In the genomic region with DNA sequence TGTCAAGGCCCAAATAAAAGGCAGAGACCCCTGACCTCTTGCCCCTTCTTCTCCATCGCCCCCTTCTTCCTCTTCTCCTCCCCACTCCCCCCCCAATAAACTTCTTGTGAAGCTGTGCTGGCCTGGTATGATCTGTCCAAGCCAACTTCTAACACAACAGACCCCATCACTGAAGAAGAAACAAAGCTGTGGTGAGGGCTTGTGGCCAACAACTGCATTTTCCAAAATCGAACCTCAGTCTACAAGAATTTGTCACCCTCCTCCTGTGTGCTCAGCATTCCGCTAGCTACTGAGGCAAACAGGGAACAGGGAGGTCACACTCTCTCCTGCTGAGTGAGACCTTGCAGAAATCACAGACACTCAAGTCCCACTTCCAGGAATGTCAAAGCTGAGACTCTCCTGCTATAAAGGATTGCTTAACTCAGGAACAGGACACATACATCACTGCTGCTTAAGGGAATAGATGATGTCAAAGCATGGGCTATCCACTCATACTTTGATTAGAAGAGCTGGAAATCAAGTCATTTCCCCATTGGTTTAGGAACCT, we compare ENCODE assay signal across 37 mouse cellular contexts. TPM values are rescaled to one million over a fixed set of nuclear protein-coding genes. Genes with fewer than 3 reads are reported as not detected.
A peak's percentile ranks its signal among the peaks of the same experiment; 100 is the strongest.
DNase-seq lines count a peak whose midpoint lies in the region; ATAC-seq and TF ChIP-seq lines count a peak whose summit lies in the region.
"Had no signal": no experiment of that assay in that cellular context is flagged by ENCODE, and none has a peak within 500 bp of the region (broad histone marks: within the 10 kb centered on the region; RNA-seq: fewer than 3 reads in every experiment).

No protein-coding gene starts in this region.

- peak; percentile 53; the same call in 1 of the 2 replicates for TF ChIP-seq EP300 in lung, postnatal 0 days (IDR thresholded peaks at IDR 0.05)

- no peaks in the 10 kb centered on the region for H3K9me3 ChIP-seq in heart, embryonic 16.5 days (replicated peaks; ENCODE audit: control insufficient read depth, low read length)
- no peaks in the 10 kb centered on the region for H3K9me3 ChIP-seq in lung, postnatal 0 days (ENCODE audit: low read length)
- H3K9me3 ChIP-seq in midbrain, postnatal 0 days (ENCODE audit: low read length) = no peaks in the 10 kb centered on the region
- H3K9me3 ChIP-seq: embryonic facial prominence, embryonic 12.5 days; forebrain, embryonic 15.5 days; hindbrain, embryonic 12.5 days; limb, embryonic 13.5 days; liver, embryonic 12.5 days; megakaryocyte, embryonic 14.5 days; midbrain, embryonic 12.5 days; neural tube, embryonic 13.5 days had no signal

- no peaks in the 10 kb centered on the region for H3K4me1 ChIP-seq in heart, embryonic 16.5 days (ENCODE audit: control insufficient read depth, insufficient read depth, low read length)
- H3K4me1 ChIP-seq in lung, postnatal 0 days (ENCODE audit: insufficient read depth, low read depth, low read length) = no peaks in the 10 kb centered on the region
- H3K4me1 ChIP-seq in midbrain, postnatal 0 days (ENCODE audit: insufficient read depth, low read length) = no peaks in the 10 kb centered on the region
- H3K4me1 ChIP-seq: liver, embryonic 12.5 days; megakaryocyte, embryonic 14.5 days had no signal

- H3K4me2 ChIP-seq in heart, embryonic 16.5 days (ENCODE audit: low read depth, low read length) = no peak overlapping the region
- no peak overlapping the region for H3K4me2 ChIP-seq in lung, postnatal 0 days (replicated peaks; ENCODE audit: low read depth, low read length)
- no peak overlapping the region for H3K4me2 ChIP-seq in midbrain, postnatal 0 days (ENCODE audit: low read depth, low read length, poor library complexity, severe bottlenecking)
- H3K4me2 ChIP-seq: embryonic facial prominence, embryonic 12.5 days; forebrain, embryonic 15.5 days; hindbrain, embryonic 12.5 days; limb, embryonic 13.5 days; liver, embryonic 12.5 days; midbrain, embryonic 12.5 days; neural tube, embryonic 13.5 days had no signal

- no peak overlapping the region for H3K4me3 ChIP-seq in heart, embryonic 16.5 days (ENCODE audit: low read length)
- no peak overlapping the region for H3K4me3 ChIP-seq in layer of hippocampus, adult 2 months
- no peak overlapping the region for H3K4me3 ChIP-seq in lung, postnatal 0 days (ENCODE audit: low read depth, low read length)
- H3K4me3 ChIP-seq in midbrain, postnatal 0 days (ENCODE audit: low read depth, low read length) = no peak overlapping the region
- H3K4me3 ChIP-seq: embryonic facial prominence, embryonic 12.5 days; forebrain, embryonic 15.5 days; gastrocnemius, adult 2 months; heart, adult 2 months; hindbrain, embryonic 12.5 days; left cerebral cortex, adult 2 months; limb, embryonic 13.5 days; liver, embryonic 12.5 days; megakaryocyte, embryonic 14.5 days; midbrain, embryonic 12.5 days; neural tube, embryonic 13.5 days had no signal

- no peak overlapping the region for H3K9ac ChIP-seq in heart, embryonic 16.5 days (ENCODE audit: low read length)
- no peak overlapping the region for H3K9ac ChIP-seq in lung, postnatal 0 days (replicated peaks; ENCODE audit: low read depth)
- no peak overlapping the region for H3K9ac ChIP-seq in midbrain, postnatal 0 days (replicated peaks; ENCODE audit: low read length, poor library complexity, severe bottlenecking)
- H3K9ac ChIP-seq: embryonic facial prominence, embryonic 12.5 days; forebrain, embryonic 15.5 days; hindbrain, embryonic 12.5 days; limb, embryonic 13.5 days; liver, embryonic 12.5 days; liver, postnatal 0 days; midbrain, embryonic 12.5 days; neural tube, embryonic 13.5 days had no signal

- WGBS in heart, embryonic 16.5 days = 48% methylated on average over 3 of the region's 3 CpGs
- WGBS in lung, postnatal 0 days = 45% methylated on average over 3 of the region's 3 CpGs
- 68% methylated on average over 3 of the region's 3 CpGs for WGBS in midbrain, postnatal 0 days

- no peak overlapping the region for H3K27ac ChIP-seq in heart, embryonic 16.5 days (ENCODE audit: low read length)
- peak overlapping the region; percentile 83 for H3K27ac ChIP-seq in layer of hippocampus, adult 2 months
- H3K27ac ChIP-seq in lung, postnatal 0 days (ENCODE audit: low read length) = no peak overlapping the region
- H3K27ac ChIP-seq in midbrain, postnatal 0 days (ENCODE audit: low read depth, low read length) = no peak overlapping the region
- H3K27ac ChIP-seq: embryonic facial prominence, embryonic 12.5 days; gastrocnemius, adult 2 months; heart, adult 2 months; hindbrain, embryonic 12.5 days; hindbrain, postnatal 0 days; left cerebral cortex, adult 2 months; limb, embryonic 13.5 days; liver, embryonic 12.5 days; midbrain, embryonic 12.5 days; neural tube, embryonic 13.5 days; stomach, postnatal 0 days had no signal

- H3K36me3 ChIP-seq in heart, embryonic 16.5 days (ENCODE audit: control insufficient read depth, insufficient read depth) = no peaks in the 10 kb centered on the region
- H3K36me3 ChIP-seq in lung, postnatal 0 days (ENCODE audit: insufficient read depth, low read length) = no peaks in the 10 kb centered on the region
- H3K36me3 ChIP-seq in midbrain, postnatal 0 days (ENCODE audit: insufficient read depth, low read length) = no peaks in the 10 kb centered on the region
- H3K36me3 ChIP-seq: embryonic facial prominence, embryonic 12.5 days; forebrain, embryonic 15.5 days; hindbrain, embryonic 12.5 days; limb, embryonic 13.5 days; liver, embryonic 12.5 days; midbrain, embryonic 12.5 days; neural tube, embryonic 13.5 days had no signal

- no peak for TF ChIP-seq CTCF in layer of hippocampus, adult 2 months (conservative IDR thresholded peaks at IDR 0.05)
- no peak for TF ChIP-seq CTCF in lung, postnatal 0 days (IDR thresholded peaks at IDR 0.05)
- TF ChIP-seq CTCF in midbrain, postnatal 0 days (IDR thresholded peaks at IDR 0.05) = no peak

- intact Hi-C loops in heart, postnatal 25 days (cut with DNase I) = no loop called here

- peak; percentile 28 for ATAC-seq in heart, embryonic 16.5 days (replicated peaks; ENCODE audit: extremely low read depth, insufficient read depth, low FRiP score)
- peak; percentile 70 for ATAC-seq in lung, postnatal 0 days
- ATAC-seq in midbrain, postnatal 0 days (ENCODE audit: low FRiP score) = no peak
- ATAC-seq: intestine, postnatal 0 days; liver, embryonic 12.5 days; liver, postnatal 0 days had no signal

- no peak for DNase-seq in heart, postnatal 25 days (ENCODE audit: low spot score)
- no peak for DNase-seq in layer of hippocampus, adult 2 months (ENCODE audit: low spot score in 2 of 2)
- DNase-seq in layer of hippocampus, postnatal 10 days (ENCODE audit: low spot score in 2 of 2) = no peak
- DNase-seq in lung, postnatal 0 days (ENCODE audit: low spot score) = peak; percentile 57
- no peak for DNase-seq in lung, postnatal 25 days (ENCODE audit: low spot score)
- no peak for DNase-seq in midbrain, postnatal 0 days (ENCODE audit: low spot score)
- DNase-seq: adrenal gland, postnatal 14 days; cerebellum, adult 11 months; cerebellum, adult 9-10 months; embryo, embryonic 11 days; gastrocnemius, adult 2 months; gastrocnemius, postnatal 36 days; heart, adult 2 months; kidney, postnatal 14 days; liver, postnatal 0 days; right cerebral cortex, postnatal 4 days; thymus, adult 18-20 months; thymus, postnatal 25 days had no signal

- H3K27me3 ChIP-seq in heart, embryonic 16.5 days (ENCODE audit: control insufficient read depth, insufficient read depth, low read length) = no peaks in the 10 kb centered on the region
- H3K27me3 ChIP-seq in lung, postnatal 0 days (replicated peaks; ENCODE audit: insufficient read depth, low read length) = no peaks in the 10 kb centered on the region
- no peaks in the 10 kb centered on the region for H3K27me3 ChIP-seq in midbrain, postnatal 0 days (ENCODE audit: insufficient read depth, low read length)
- H3K27me3 ChIP-seq: embryonic facial prominence, embryonic 12.5 days; forebrain, embryonic 15.5 days; hindbrain, embryonic 12.5 days; limb, embryonic 13.5 days; liver, embryonic 12.5 days; megakaryocyte, embryonic 14.5 days; midbrain, embryonic 12.5 days; neural tube, embryonic 13.5 days had no signal

RNA-seq across cellular contexts. Expression of a gene that starts 12.3 kb away (rescaled TPM):
- polyA plus RNA-seq in heart, embryonic 16.5 days (2015; fragmentation: Nextera tagmentation; extraction: Ambion mirVana) = not detected in 2 replicates
- total RNA-seq in heart, postnatal 25 days (2021) = not detected
- total RNA-seq in layer of hippocampus, adult 2 months (2021) = not detected
- total RNA-seq in layer of hippocampus, postnatal 10 days (2021) = not detected
- not detected in 2 replicates for polyA plus RNA-seq in lung, postnatal 0 days (2015; fragmentation: Nextera tagmentation; extraction: Ambion mirVana)
- not detected in 2 replicates for total RNA-seq in midbrain, postnatal 0 days (2014; rRNA removed)
- polyA plus RNA-seq in midbrain, postnatal 0 days (2015; fragmentation: Nextera tagmentation; extraction: Ambion mirVana) = not detected in 2 replicates
- total RNA-seq: adrenal gland, postnatal 14 days; gastrocnemius, adult 2 months; gastrocnemius, postnatal 36 days; heart, adult 2 months; hindbrain, postnatal 0 days; layer of hippocampus, postnatal 14 days; left cerebral cortex, adult 2 months; left cerebral cortex, postnatal 25 days; MEL had no signal
- polyA plus RNA-seq: embryonic facial prominence, embryonic 12.5 days; forebrain, embryonic 15.5 days; heart, adult 2 months; heart, embryonic 14.5 days; hindbrain, embryonic 12.5 days; hindbrain, postnatal 0 days; intestine, postnatal 0 days; kidney, embryonic 14.5 days; limb, embryonic 13.5 days; liver, embryonic 12.5 days; liver, postnatal 0 days; midbrain, embryonic 12.5 days; neural tube, embryonic 13.5 days; spleen, adult 2 months; stomach, postnatal 0 days had no signal

RNA-seq across cellular contexts. Expression of a gene that starts 43.8 kb away (rescaled TPM):
- 6.6 and 13.1 TPM in 2 replicates for polyA plus RNA-seq in heart, embryonic 16.5 days (2015; fragmentation: Nextera tagmentation; extraction: Ambion mirVana)
- 1 to 10 TPM; 3.5 to 3.6 TPM for total RNA-seq in heart, postnatal 25 days (2021)
- total RNA-seq in layer of hippocampus, adult 2 months (2021) = 10 to 100 TPM; 59.6 to 67.1 TPM
- total RNA-seq in layer of hippocampus, postnatal 10 days (2021) = 10 to 100 TPM; 50.9 to 52.8 TPM
- polyA plus RNA-seq in lung, postnatal 0 days (2015; fragmentation: Nextera tagmentation; extraction: Ambion mirVana) = 5.6 and 6.2 TPM in 2 replicates
- 91.5 and 101 TPM in 2 replicates for total RNA-seq in midbrain, postnatal 0 days (2014; rRNA removed)
- polyA plus RNA-seq in midbrain, postnatal 0 days (2015; fragmentation: Nextera tagmentation; extraction: Ambion mirVana) = 34.4 and 36.2 TPM in 2 replicates
- total RNA-seq: MEL had no signal

Comparison
In these comparisons a context has a peak if more than half of its experiments do, and no peak if none do; other contexts are left out.
1. RNA of a gene that starts 43.8 kb away (total RNA-seq): 91.5 to 101 TPM in midbrain, postnatal 0 days, 59.6 to 67.1 TPM in layer of hippocampus, adult 2 months and 50.9 to 52.8 TPM in layer of hippocampus, postnatal 10 days; 3.5 to 3.6 TPM in heart, postnatal 25 days; every median in the first group is over 10 times any median in the second.